Mouse (Mus musculus) left cerebral cortex, adult 18-20 months (tissue): ENCODE data around the gene 2310003L06Rik. TPM values are rescaled to one million over a fixed set of nuclear protein-coding genes. Genes with fewer than 3 reads are reported as not detected.

Experiments used
- DNase-seq, 2 experiments: peaks; one replicate each; pipeline ENCODE4 v3.0.0; 2021 to 2022; ENCODE audit warnings: low spot score in 2 of 2, mixed read lengths in 1 of 2
- long read RNA-seq, 2 experiments: library from polyadenylated mRNA; stranded (forward); transcript quantifications; one replicate each; pipeline ENCODE4 v2.0.0; 2021
- total RNA-seq, 2 experiments: library from RNA; stranded (reverse); gene quantifications; 2 replicates each; pipeline ENCODE4 v1.2.3; 2021

Gene 2310003L06Rik
- not detected for total RNA-seq
- long read RNA-seq, experiment 1 = 0 reads
- long read RNA-seq, experiment 2 = 0 reads

- no peak for DNase-seq
Observed at GRCm38 (mm10) chr5:87969201-87969600, at the start of gene 2310003L06Rik, which contains the start of gene Gm28434. Gene 2310003L06Rik, plus strand, starts transcription at chr5:87969459. Gene Gm28434, plus strand, starts transcription at chr5:87969517.

- DNase-seq = no peak
Observed at GRCm38 (mm10) chr5:87925372-87925771, 43.9 kb upstream of the 2310003L06Rik start, which contains the start of gene Csn3. Gene Csn3, plus strand, starts transcription at chr5:87925579.

DNA sequence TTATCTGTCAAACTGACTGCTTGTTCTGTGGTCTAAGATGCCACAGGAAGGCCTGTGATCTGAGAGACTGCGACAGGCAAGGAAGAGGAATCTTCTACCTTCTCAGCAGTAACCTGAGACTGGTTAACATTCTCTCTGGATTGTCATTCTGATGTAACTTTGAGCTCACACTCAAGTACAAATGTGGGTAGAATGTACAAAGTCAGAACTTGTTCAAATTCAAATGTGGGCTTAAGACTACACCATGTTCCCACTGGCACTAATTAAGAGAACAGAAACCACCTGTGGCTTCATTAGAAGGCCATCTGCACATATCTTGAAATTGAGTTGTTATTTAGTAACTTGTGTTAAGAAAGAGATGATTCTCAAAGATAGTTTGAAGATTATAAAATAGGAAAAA, 37.7 kb upstream of the 2310003L06Rik start:
- no peak for DNase-seq

DNA sequence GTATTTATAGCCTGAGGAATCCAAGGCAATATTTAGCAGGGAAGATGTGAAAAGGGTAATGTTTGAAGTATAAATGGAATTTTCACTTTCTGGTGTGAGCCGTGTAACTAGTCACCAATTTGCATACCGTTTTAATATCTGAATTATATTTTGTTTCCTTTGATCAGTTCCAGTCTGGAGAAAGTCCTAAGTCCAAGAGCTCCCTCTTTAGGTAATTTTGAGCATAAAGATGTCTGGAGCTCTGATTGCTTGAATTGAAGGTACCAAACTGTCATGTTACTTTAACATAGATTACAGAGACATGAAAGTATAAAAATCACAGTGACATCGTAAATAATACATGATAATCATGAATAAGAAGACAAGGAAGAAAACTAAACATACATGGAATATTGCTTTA, 28.5 kb upstream of the 2310003L06Rik start:
- no peak for DNase-seq

GRCm38 (mm10) chr5:87942515-87942914, 26.7 kb upstream of the 2310003L06Rik start:
- no peak for DNase-seq

DNA sequence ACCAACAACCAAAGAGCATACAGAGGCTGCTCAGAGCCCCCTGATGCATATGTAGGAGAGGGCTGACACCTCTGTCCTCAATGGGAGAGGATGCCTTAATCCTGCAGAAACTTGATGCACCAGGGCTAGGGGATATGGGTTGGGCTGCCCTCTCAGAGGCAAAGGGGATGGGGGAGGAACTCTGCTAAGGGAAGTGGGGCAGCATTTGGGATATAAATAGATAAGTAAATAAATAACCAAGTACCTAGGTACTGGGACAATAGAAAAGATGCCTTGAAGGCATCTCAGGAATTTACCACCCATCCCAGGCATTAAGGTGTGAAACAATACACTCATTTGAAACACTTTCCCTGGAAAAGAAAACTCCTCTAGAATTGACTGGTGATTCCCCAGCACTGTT, 17.4 kb upstream of the 2310003L06Rik start:
- no peak for DNase-seq

- DNase-seq = no peak
Observed at GRCm38 (mm10) chr5:87979139-87979538, 9.9 kb downstream of the 2310003L06Rik start, which contains the start of gene Cabs1. Gene Cabs1, plus strand, starts transcription at chr5:87979439.

DNA sequence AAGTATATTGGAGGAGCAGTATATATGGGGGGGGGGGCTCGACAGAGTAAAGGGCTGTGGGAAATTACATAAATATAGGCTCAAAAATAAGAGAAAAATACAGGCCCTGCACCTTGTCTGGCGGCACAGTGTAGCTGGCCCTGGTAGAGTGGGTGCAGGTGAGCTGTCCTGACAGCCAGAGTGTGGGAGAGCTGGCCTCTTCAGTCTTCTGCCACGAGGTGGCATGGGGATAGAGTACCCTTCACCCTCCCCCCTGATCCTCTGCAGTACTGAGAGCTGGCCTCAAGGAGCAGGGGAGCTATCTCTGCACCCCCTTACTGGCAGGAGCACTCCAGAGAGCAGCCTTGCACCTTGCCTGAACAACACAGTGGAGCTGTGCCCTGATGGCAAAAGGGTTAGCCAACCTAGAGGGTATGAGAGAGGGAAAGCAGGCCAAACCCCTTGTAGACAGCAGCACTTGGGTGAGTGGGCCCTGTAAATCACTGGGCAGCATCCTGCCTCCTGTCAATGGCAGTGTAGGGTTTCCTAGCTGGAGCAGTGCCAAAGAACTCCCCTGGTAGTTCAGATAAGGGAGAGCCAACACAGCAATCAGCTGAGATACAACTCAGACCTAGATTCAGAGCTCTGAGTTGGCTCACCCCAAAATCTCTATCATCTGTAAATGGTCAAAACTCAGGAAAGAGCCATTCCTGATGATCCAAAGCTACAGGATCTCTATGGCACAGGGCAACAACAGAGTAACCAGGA, 13.4 kb downstream of the 2310003L06Rik start:
- no peak for DNase-seq

DNA sequence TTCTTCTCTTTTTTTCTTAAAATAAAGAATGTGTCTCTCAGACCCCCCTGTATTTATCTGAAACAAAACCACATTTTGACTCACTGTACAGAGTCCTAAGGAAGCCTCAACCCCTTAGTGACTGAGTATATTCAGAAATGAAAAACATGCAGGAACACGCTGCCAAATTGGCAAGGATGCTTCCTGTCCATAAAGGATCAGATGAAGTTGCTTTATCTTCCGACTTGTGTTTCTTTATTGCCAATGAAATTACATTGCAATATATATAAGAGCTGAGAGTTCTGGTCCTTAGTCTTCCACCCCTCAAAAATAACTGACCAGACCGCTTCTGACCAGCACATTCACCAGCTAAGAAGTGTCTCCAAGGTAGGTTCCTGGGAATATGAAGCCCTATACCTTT, 33.0 kb downstream of the 2310003L06Rik start, which contains the start of gene Smr3a:
Gene Smr3a (plus strand): TSS at position 301 of the 400 bp plus-strand sequence.
- DNase-seq = no peak

DNA sequence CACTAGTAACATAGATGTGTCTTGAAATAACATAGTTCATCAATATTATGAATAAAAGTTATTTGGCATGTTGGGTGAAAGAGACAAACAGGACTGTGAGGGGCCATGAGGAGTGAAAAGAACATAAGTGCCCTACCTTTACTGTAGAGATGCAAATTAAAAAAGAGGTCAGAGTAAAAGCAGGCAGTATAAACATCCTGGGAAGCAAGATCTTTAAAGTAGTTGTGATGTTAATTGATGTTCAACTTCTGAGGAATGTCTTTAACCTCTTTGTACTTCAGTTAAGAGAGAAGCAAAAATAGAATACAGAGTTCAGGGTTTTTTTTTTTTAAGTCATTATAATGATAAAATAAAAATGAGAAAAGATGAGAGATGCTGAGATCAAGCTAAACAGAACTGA, 36.0 kb downstream of the 2310003L06Rik start:
- no peak for DNase-seq

Other genes starting within 250 kb of the 2310003L06Rik start
- gene Csn1s2a, start 194.9 kb upstream of the 2310003L06Rik start, total RNA-seq = not detected
- not detected for gene Csn1s2b, start 161.4 kb upstream of the 2310003L06Rik start, total RNA-seq
- not detected for gene Prr27, start 143.8 kb upstream of the 2310003L06Rik start, total RNA-seq
- gene Odam, start 84.4 kb upstream of the 2310003L06Rik start, total RNA-seq = not detected
- not detected for gene Csn3, start 43.9 kb upstream of the 2310003L06Rik start, total RNA-seq
- gene Gm28434, start 58 bp downstream of the 2310003L06Rik start, total RNA-seq = not detected
- gene Cabs1, start 10.0 kb downstream of the 2310003L06Rik start, total RNA-seq = not detected
- gene Smr3a, start 33.1 kb downstream of the 2310003L06Rik start, total RNA-seq = not detected
- gene Smr2, start 117.1 kb downstream of the 2310003L06Rik start, total RNA-seq = not detected
- gene Gm11116, start 142.1 kb downstream of the 2310003L06Rik start, total RNA-seq = not detected
- gene Gm11115, start 184.6 kb downstream of the 2310003L06Rik start, total RNA-seq = not detected